Mouse (Mus musculus): Measurements from ENCODE around the gene Dnah7a. TPM values are rescaled to one million over a fixed set of nuclear protein-coding genes. Genes with fewer than 3 reads are reported as not detected.
"Not testable (repeated sequence)": the region's sequence is repeated elsewhere in the genome, so short reads cannot be mapped to it uniquely, and the experiment has no call there.

The Dnah7a gene
- total and polyA plus RNA-seq, 3 experiments, result not detected

DNA sequence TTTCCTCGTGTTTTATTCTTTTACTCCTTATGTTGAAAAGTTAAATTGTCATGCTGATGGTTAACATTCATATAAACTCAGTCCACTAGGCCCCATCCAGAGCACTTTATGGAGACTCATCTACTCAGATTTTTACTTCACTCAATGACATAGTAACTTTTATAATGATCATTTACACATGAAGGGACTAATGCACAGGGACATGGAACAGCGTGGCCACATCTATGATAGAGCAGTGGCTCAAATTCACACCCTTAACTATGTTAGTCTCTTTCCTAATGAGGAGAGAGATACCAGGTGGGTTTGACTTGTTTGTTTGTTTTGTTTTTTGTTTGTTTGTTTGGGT is 239.3 kb downstream of the Dnah7a start:
- no peak for DNase-seq (ENCODE audit: low read depth, low spot score)
- H3K9ac ChIP-seq (ENCODE audit: control insufficient read depth, low read depth, low read length, poor library complexity, severe bottlenecking), result no peak overlapping the region
- no peaks in the 10 kb centered on the region for H3K9me3 ChIP-seq (replicated peaks; ENCODE audit: insufficient read depth, low read length)
- no peak overlapping the region for H3K27ac ChIP-seq (ENCODE audit: control insufficient read depth, low read depth, low read length)
- H3K27me3 ChIP-seq (ENCODE audit: control insufficient read depth in 1 of 2, insufficient read depth in 2 of 2, low read length in 2 of 2), result no peaks in the 10 kb centered on the region
- H3K36me3 ChIP-seq (ENCODE audit: control insufficient read depth in 1 of 2, insufficient read depth in 2 of 2, low read length in 2 of 2), result no peaks in the 10 kb centered on the region
- H3K4me1 ChIP-seq (ENCODE audit: control insufficient read depth in 1 of 2, insufficient read depth in 2 of 2, low read length in 2 of 2), result no peaks in the 10 kb centered on the region
- no peak for TF ChIP-seq HCFC1 (IDR thresholded peaks at IDR 0.05; ENCODE audit: low read depth, low read length)
- TF ChIP-seq MYC (IDR thresholded peaks at IDR 0.05; ENCODE audit: low read depth, low read length), result no peak
- no peak for TF ChIP-seq ETS1 (IDR thresholded peaks at IDR 0.05; ENCODE audit: low read depth, low read length)
- TF ChIP-seq USF2 (IDR thresholded peaks at IDR 0.05; ENCODE audit: borderline replicate concordance in 1 of 2, insufficient read depth in 1 of 2, low read depth in 1 of 2, low read length in 2 of 2), result no peak
- no peak for TF ChIP-seq ZMIZ1 (IDR thresholded peaks at IDR 0.05; ENCODE audit: low read depth, low read length)
- TF ChIP-seq RCOR1 (IDR thresholded peaks at IDR 0.05; ENCODE audit: low read depth, low read length), result no peak
- no peak for TF ChIP-seq RAD21 (IDR thresholded peaks at IDR 0.05; ENCODE audit: low read depth, low read length)
- TF ChIP-seq ZKSCAN1 (IDR thresholded peaks at IDR 0.05; ENCODE audit: low read depth, low read length), result no peak
- TF ChIP-seq CHD1 (IDR thresholded peaks at IDR 0.05; ENCODE audit: low read depth, low read length), result no peak
- TF ChIP-seq POLR2AphosphoS2 (IDR thresholded peaks at IDR 0.05; ENCODE audit: low read length), result no peak
- no peak for TF ChIP-seq GABPA (IDR thresholded peaks at IDR 0.05; ENCODE audit: low read depth, low read length)
- TF ChIP-seq ZC3H11A (IDR thresholded peaks at IDR 0.05; ENCODE audit: low read depth, low read length), result no peak
- TF ChIP-seq TAL1 (IDR thresholded peaks at IDR 0.05; ENCODE audit: low read length), result no peak
- no peak for TF ChIP-seq POLR2AphosphoS5 (IDR thresholded peaks at IDR 0.05; ENCODE audit: borderline replicate concordance, low read depth, low read length)
- H3K4me3 ChIP-seq (ENCODE audit: control insufficient read depth in 1 of 2, insufficient read depth in 1 of 2, low read depth in 2 of 2, low read length in 2 of 2), result no peak overlapping the region
- no peaks in the 10 kb centered on the region for H3K79me2 ChIP-seq (ENCODE audit: control insufficient read depth, insufficient read depth, low read length, poor library complexity)

DNA sequence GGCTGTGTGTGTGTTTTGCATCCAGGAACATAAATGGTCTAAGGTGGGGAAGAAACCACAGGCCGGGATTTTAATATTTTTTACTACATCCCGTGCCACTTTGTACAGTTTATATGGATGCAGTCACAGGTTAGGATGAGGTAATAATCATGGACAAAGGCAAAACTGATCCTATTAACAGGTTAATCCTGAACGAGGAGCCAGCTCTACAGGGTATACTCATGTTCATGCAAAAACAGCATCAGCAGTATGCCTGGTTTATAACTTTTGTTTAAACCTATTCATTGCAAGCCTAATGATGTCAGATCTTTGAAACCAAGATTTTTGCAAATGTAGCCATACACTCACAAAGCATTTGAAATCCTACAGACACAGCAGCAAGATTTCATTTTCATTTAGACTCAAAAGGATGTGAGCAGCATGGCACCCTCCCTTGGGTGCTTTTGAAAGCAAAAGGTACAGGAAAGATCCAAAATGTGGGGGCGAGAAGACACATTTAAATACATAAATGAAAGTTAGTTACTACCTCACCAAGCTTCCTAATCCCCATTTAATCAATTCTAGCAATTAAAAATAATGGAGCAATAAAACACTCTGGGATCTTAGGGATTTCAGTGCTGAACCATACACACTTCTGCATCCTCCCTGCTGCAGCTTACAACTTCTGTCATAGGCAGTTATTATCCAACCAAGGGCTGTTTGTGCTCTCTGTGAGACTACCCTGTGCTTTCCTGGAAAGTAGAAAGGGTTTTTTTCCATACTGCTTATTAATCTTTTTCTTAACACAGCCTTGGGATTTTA is 239.9 kb downstream of the Dnah7a start:
- not testable (repeated sequence) for H3K27ac ChIP-seq (ENCODE audit: control insufficient read depth, low read depth, low read length); H3K27me3 ChIP-seq (ENCODE audit: control insufficient read depth in 1 of 2, insufficient read depth in 2 of 2, low read length in 2 of 2); H3K9ac ChIP-seq (ENCODE audit: control insufficient read depth, low read depth, low read length, poor library complexity, severe bottlenecking); DNase-seq (ENCODE audit: low read depth, low spot score); H3K9me3 ChIP-seq (replicated peaks; ENCODE audit: insufficient read depth, low read length); H3K79me2 ChIP-seq (ENCODE audit: control insufficient read depth, insufficient read depth, low read length, poor library complexity); H3K4me1 ChIP-seq (ENCODE audit: control insufficient read depth in 1 of 2, insufficient read depth in 2 of 2, low read length in 2 of 2); H3K4me3 ChIP-seq (ENCODE audit: control insufficient read depth in 1 of 2, insufficient read depth in 1 of 2, low read depth in 2 of 2, low read length in 2 of 2); H3K36me3 ChIP-seq (ENCODE audit: control insufficient read depth in 1 of 2, insufficient read depth in 2 of 2, low read length in 2 of 2)

DNA sequence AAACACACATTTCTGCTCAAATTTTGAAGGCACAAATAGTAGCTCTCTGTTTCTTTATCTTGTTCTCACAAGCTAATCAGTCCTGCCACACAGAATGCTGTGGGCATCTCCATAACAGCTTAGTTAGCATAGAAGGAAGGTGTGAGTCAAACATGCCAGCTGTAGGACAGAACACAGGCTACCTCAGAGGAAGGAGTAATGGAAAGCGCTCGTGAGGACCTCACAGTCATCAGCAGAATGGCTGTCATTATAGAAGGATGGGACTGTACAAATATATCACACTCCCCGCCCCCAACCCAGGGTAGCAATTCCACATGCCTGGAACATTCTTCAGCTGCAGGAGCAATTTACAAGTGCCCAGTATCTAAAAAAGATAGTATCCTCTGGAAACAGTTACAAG is 267.4 kb downstream of the Dnah7a start:
- not testable (repeated sequence) for H3K4me1 ChIP-seq (ENCODE audit: control insufficient read depth in 1 of 2, insufficient read depth in 2 of 2, low read length in 2 of 2); H3K27ac ChIP-seq (ENCODE audit: control insufficient read depth, low read depth, low read length); H3K9ac ChIP-seq (ENCODE audit: control insufficient read depth, low read depth, low read length, poor library complexity, severe bottlenecking); H3K9me3 ChIP-seq (replicated peaks; ENCODE audit: insufficient read depth, low read length); H3K79me2 ChIP-seq (ENCODE audit: control insufficient read depth, insufficient read depth, low read length, poor library complexity); H3K27me3 ChIP-seq (ENCODE audit: control insufficient read depth in 1 of 2, insufficient read depth in 2 of 2, low read length in 2 of 2); H3K36me3 ChIP-seq (ENCODE audit: control insufficient read depth in 1 of 2, insufficient read depth in 2 of 2, low read length in 2 of 2); DNase-seq (ENCODE audit: low read depth, low spot score); H3K4me3 ChIP-seq (ENCODE audit: control insufficient read depth in 1 of 2, insufficient read depth in 1 of 2, low read depth in 2 of 2, low read length in 2 of 2)

DNA sequence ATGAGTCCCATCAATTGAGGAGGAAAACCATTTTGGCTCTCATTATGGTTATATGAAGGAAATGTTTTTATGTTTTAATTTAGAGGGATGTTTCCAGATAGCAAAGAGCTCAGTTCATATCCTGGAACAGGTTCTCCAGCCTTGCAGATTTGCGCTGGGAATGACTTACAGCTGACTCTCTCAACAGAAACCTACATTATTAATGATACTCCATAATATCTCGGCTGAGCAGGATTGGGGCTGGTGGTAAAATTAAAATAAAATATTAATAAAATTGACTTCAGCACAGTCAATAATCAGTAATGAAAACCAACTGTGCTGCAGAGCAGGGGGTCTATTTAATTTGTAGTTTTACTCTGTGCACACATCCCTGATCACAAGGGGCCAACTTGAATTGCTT is 274.2 kb downstream of the Dnah7a start:
- not testable (repeated sequence) for H3K36me3 ChIP-seq (ENCODE audit: control insufficient read depth in 1 of 2, insufficient read depth in 2 of 2, low read length in 2 of 2); DNase-seq (ENCODE audit: low read depth, low spot score); H3K27me3 ChIP-seq (ENCODE audit: control insufficient read depth in 1 of 2, insufficient read depth in 2 of 2, low read length in 2 of 2); H3K79me2 ChIP-seq (ENCODE audit: control insufficient read depth, insufficient read depth, low read length, poor library complexity); H3K4me3 ChIP-seq (ENCODE audit: control insufficient read depth in 1 of 2, insufficient read depth in 1 of 2, low read depth in 2 of 2, low read length in 2 of 2); H3K9ac ChIP-seq (ENCODE audit: control insufficient read depth, low read depth, low read length, poor library complexity, severe bottlenecking); H3K4me1 ChIP-seq (ENCODE audit: control insufficient read depth in 1 of 2, insufficient read depth in 2 of 2, low read length in 2 of 2); H3K27ac ChIP-seq (ENCODE audit: control insufficient read depth, low read depth, low read length); H3K9me3 ChIP-seq (replicated peaks; ENCODE audit: insufficient read depth, low read length)

Measured in MEL (cell line).